Mouse (Mus musculus) embryo, embryonic 11.5 days (tissue): ENCODE results near the gene Gtf2h5.

ENCODE experiments used
- DNase-seq: peaks from one replicate; pipeline ENCODE4 v3.0.0-alpha.2; 2012; ENCODE audit warnings: low read depth, low spot score

Gtf2h5 gene

DNA sequence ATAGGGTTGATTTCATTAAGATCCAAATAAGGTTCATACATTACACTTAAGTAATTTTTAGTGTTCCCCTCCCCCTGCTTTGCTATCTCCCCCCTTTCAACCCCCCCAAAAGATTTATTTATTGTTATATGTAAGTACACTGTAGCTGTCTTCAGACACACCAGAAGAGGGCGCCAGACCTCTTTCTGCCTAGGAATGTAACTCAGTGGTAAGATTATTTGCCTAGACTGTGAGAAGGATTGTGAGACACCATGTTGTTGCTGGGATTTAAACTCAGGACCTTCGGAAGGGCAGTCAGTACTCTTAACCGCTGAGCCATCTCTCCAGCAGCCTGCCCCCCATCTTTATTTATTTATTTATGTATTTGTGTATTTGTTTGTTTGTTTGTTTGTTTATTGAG is 31.4 kb downstream of the Gtf2h5 start:
- DNase-seq: no peak

DNA sequence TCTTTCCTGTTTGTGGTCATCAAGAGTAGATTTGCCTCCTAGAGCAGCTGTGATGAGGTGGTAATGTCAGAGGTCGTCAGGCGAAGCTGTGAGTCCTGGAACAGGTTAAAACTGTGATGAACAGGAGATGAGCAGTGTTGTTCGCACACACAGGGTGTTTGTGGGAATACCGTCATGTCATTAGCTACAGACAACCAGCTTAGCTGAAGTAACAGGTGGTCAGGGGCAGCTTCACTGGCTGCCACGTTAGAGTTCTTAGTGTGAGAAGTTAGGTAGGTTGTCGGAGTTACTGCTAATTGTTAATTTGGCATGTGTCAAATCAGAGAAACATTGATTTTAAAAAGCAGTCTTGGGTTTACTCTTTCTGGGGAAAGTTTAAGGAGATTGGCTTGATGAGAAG is 34.1 kb downstream of the Gtf2h5 start:
- no peak for DNase-seq

GRCm38 (mm10) chr17:6115085-6115484 is 35.5 kb downstream of the Gtf2h5 start:
- DNase-seq: no peak

- DNase-seq: no peak
Measured at GRCm38 (mm10) chr17:6117148-6117725, 37.7 kb downstream of the Gtf2h5 start.

GRCm38 (mm10) chr17:6117917-6118316 is 38.3 kb downstream of the Gtf2h5 start:
- DNase-seq: no peak

- no peak for DNase-seq
Measured at GRCm38 (mm10) chr17:6118861-6119260, 39.3 kb downstream of the Gtf2h5 start.

- DNase-seq: no peak
Measured at GRCm38 (mm10) chr17:6123776-6124175, 44.2 kb downstream of the Gtf2h5 start.

DNA sequence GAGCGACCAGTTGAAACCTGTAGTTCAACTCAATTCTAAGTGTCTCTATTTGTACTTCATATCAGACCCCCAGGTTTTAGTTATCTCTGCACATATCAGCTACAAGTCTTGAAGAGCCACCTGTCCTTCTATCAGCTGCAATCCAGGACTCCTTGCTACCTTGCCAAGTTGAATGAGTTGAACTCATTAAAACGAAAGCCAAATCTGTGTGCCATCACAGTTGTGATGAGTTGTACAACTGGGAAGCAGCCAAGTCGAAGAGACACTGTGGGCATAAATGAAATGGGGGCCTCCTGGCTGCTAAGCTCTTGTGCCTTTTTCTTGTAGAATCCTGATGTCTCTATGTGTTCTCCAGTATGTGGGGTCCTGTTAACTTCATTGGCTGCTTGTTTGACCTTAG is 45.9 kb downstream of the Gtf2h5 start:
- DNase-seq: no peak

DNA sequence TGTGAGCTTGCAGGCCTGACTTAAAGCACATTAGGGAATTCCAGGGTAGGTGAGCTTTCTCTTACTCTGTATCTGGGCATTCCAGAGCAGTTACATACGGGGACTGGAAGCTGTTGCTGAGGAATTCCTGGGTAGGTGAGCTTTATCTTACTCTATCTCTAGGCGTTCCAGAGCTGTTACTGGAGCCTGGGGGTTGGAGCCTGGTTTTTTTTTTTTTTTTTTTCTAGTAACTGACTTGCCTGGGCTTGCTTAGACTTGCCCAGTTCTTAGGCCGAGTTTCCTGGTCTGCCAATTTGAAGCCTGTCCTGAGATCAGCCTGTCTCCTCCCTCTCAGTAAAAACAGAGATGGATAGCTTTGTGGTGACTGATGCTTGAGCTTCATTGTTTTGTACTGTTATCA is 48.5 kb downstream of the Gtf2h5 start:
- DNase-seq: no peak

- no peak for DNase-seq
Measured at GRCm38 (mm10) chr17:6129361-6129760, 49.8 kb downstream of the Gtf2h5 start.

DNA sequence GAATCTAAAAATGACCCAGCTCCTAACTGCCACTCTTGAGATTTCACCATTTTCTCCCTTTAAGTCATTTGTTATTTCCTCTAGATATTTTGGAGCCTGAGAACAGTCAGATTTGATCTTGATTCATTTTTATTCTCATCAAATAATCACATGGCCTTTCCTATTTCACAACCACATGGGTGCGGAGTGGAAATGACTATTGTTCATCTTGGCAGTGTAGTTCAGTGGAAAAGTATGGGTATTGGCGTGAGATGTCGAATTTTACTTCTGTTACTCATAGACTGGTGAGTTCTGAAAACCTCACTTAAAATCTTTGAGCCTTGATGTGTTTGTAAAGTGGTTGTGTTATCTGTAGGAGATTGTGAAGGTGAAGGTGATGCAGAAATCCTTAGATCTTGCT is 51.5 kb downstream of the Gtf2h5 start:
- no peak for DNase-seq
